Mouse (Mus musculus) hindbrain, embryonic 14.5 days (tissue): ENCODE results near the gene Uchl4. TPM values are rescaled to one million over a fixed set of nuclear protein-coding genes. Genes with fewer than 3 reads are reported as not detected.
"Not testable (repeated sequence)": the region's sequence is repeated elsewhere in the genome, so short reads cannot be mapped to it uniquely, and the experiment has no call there.

Experiments used
- ATAC-seq: fragments of 200-750 bp; cut with Nextera tagmentation; 2 replicates; pipeline ENCODE4 v1.8.0; 2017; ENCODE audit warnings: moderate number of reproducible peaks, mild to moderate bottlenecking, moderate TSS enrichment, moderate library complexity; ENCODE audit not compliant: low FRiP score
- DNase-seq: peaks from one replicate; pipeline ENCODE4 v3.0.0-alpha.2; 2015; ENCODE audit warnings: low spot score
- H3K27ac ChIP-seq: fragments of 300-500 bp; sonication (generic); 2 replicates; pipeline ENCODE4 v1.5.1; 2014; ENCODE audit warnings: mild to moderate bottlenecking, moderate library complexity
- H3K27me3 ChIP-seq: fragments of 300-500 bp; sonication (generic); 2 replicates; pipeline ENCODE4 v1.6.1; 2014; ENCODE audit warnings: mild to moderate bottlenecking, low read length, mixed read lengths; ENCODE audit not compliant: control insufficient read depth, insufficient read depth
- H3K36me3 ChIP-seq: fragments of 300-500 bp; sonication (generic); replicated peaks from 2 replicates; pipeline ENCODE4 v1.6.1; 2014; ENCODE audit not compliant: control insufficient read depth, insufficient read depth
- H3K4me1 ChIP-seq: fragments of 300-500 bp; sonication (generic); replicated peaks from 2 replicates; pipeline ENCODE4 v1.6.1; 2014; ENCODE audit warnings: antibody characterized with exemption, low read length, mixed read lengths; ENCODE audit not compliant: control insufficient read depth, insufficient read depth
- H3K4me2 ChIP-seq: fragments of 300-500 bp; sonication (generic); replicated peaks from 2 replicates; pipeline ENCODE4 v1.6.1; 2014; ENCODE audit warnings: mild to moderate bottlenecking, moderate library complexity
- H3K4me3 ChIP-seq: fragments of 300-500 bp; sonication (generic); replicated peaks from 2 replicates; pipeline ENCODE4 v1.5.1; 2014; ENCODE audit warnings: mild to moderate bottlenecking, low read length
- H3K9ac ChIP-seq: fragments of 300-500 bp; sonication (generic); 2 replicates; pipeline ENCODE4 v1.6.1; 2014
- H3K9me3 ChIP-seq: fragments of 300-500 bp; sonication (generic); 2 replicates; pipeline ENCODE4 v1.6.1; 2016; ENCODE audit warnings: low read length; ENCODE audit not compliant: control insufficient read depth
- WGBS: fragments of 180-500 bp; shearing (Covaris S2); extraction: QIAGEN DNeasy Blood & Tissue Kit; methylation state at CpG from one replicate; pipeline ENCODE4 v1.1.7; 2014; 5-methylcytosine and 5-hydroxymethylcytosine counted together
- polyA plus RNA-seq: library from polyadenylated mRNA; unstranded; fragments of >200 nt; fragmentation: Nextera tagmentation; extraction: Ambion mirVana; gene quantifications from 2 replicates; pipeline ENCODE4 v1.2.1, GENCODE M21; 2014

The Uchl4 gene
- 2.7 and 2.8 TPM in 2 replicates for polyA plus RNA-seq

DNA sequence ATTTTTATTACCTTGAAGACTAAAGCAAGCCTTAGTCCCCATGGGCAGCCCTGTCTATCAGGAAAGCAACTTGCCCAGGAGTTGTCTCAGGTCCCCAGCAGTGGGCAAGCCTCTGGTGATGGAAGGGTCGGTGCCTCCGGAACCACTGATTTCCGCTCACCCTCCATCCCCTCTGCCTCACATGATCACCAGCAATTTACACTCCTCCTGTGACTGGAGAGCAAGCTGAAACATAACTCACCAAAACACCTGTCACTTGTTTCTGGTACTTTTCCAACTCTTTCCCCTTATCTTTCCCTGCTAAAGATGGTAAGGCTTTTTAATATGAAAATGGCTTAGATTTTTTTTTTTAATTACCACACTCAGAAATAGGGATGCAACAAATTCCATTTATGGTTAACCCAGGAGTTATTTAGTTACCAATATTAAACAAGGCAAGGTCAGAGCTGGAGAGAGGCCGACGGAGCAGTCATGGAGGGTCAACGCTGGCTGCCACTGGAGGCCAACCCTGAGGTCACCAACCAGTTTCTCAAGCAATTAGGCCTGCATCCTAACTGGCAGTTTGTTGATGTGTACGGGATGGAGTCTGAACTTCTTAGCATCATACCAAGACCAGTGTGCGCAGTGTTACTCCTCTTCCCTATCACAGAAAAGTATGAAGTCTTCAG is at the start of gene Uchl4:
Uchl4 (plus strand) TSS at position 434 of the 668 bp plus-strand sequence.
- H3K4me3 ChIP-seq: no peak within 1 kb of the TSS
- WGBS: 93% methylated on average over 8 of the region's 8 CpGs
- DNase-seq: no peak
- H3K27me3 ChIP-seq: no peaks in the 10 kb centered on the region
- H3K9me3 ChIP-seq: no peaks in the 10 kb centered on the region
- no peak within 1 kb of the TSS for H3K9ac ChIP-seq
- H3K27ac ChIP-seq: no peak within 1 kb of the TSS
- H3K4me1 ChIP-seq: peaks cover 16% of the 10 kb centered on the region
- no peak within 1 kb of the TSS for H3K4me2 ChIP-seq
- no peak for ATAC-seq
- H3K36me3 ChIP-seq: no peaks in the 10 kb centered on the region

DNA sequence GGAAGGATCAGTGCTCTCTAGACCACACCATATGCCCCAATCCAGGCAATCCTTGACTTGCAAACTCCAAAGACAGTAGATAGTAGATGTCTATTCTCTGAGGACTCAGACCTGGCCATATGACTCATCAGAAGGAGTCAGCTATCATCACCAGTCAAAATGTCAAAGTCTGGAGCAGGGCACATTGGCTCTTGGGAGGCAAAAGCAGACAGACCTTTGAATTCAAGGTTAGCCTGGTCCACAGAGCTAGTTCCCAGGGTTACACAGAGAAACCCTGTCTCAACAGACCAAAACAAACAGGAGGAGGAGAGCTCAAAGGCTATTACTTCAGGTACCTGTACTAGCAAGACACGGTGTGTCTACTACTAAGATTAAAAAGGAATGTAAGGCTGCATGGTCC is 41.1 kb upstream of the Uchl4 start:
- WGBS: 100% methylated on average over 1 of the region's 1 CpGs
- Histone ChIP-seq H3K4me3 (no peak overlapping the region), H3K36me3 (peaks cover 35% of the 10 kb centered on the region)

GRCm38 (mm10) chr9:64195554-64195953 is 39.4 kb upstream of the Uchl4 start:
- WGBS: 84% methylated on average over 4 of the region's 4 CpGs
- Histone ChIP-seq H3K27ac (no peak overlapping the region), H3K9ac (no peak overlapping the region), H3K4me3 (no peak overlapping the region), H3K4me1 (no peaks in the 10 kb centered on the region), H3K9me3 (no peaks in the 10 kb centered on the region), H3K36me3 (peaks cover 26% of the 10 kb centered on the region), H3K27me3 (no peaks in the 10 kb centered on the region), H3K4me2 (no peak overlapping the region)
- DNase-seq (no peak), ATAC-seq (no peak)

More for the DNA sequence above, 41.1 kb upstream of the Uchl4 start:
- Histone ChIP-seq H3K9ac (no peak overlapping the region), H3K4me1 (no peaks in the 10 kb centered on the region), H3K27me3 (no peaks in the 10 kb centered on the region), H3K27ac (no peak overlapping the region), H3K4me2 (no peak overlapping the region), H3K9me3 (no peaks in the 10 kb centered on the region)
- ATAC-seq: no peak
- DNase-seq: no peak

- WGBS: 78% methylated on average over 8 of the region's 8 CpGs
- no peak overlapping the region for H3K9ac ChIP-seq
- no peak overlapping the region for H3K4me3 ChIP-seq
- no peak overlapping the region for H3K4me2 ChIP-seq
- no peak for ATAC-seq
- no peaks in the 10 kb centered on the region for H3K9me3 ChIP-seq
- no peaks in the 10 kb centered on the region for H3K27me3 ChIP-seq
- no peaks in the 10 kb centered on the region for H3K4me1 ChIP-seq
- H3K27ac ChIP-seq: no peak overlapping the region
- DNase-seq: no peak
- peaks cover 10% of the 10 kb centered on the region for H3K36me3 ChIP-seq
Measured at GRCm38 (mm10) chr9:64197524-64197923, 37.5 kb upstream of the Uchl4 start.

GRCm38 (mm10) chr9:64198068-64198762 is 36.8 kb upstream of the Uchl4 start:
- Histone ChIP-seq H3K4me3 (no peak overlapping the region), H3K9ac (no peak overlapping the region), H3K36me3 (peaks cover 7% of the 10 kb centered on the region; the same call in 1 of the 2 replicates), H3K4me1 (no peaks in the 10 kb centered on the region), H3K9me3 (no peaks in the 10 kb centered on the region), H3K27me3 (no peaks in the 10 kb centered on the region), H3K4me2 (no peak overlapping the region), H3K27ac (no peak overlapping the region)
- no peak for ATAC-seq
- DNase-seq: no peak
- 96% methylated on average over 5 of the region's 5 CpGs for WGBS

DNA sequence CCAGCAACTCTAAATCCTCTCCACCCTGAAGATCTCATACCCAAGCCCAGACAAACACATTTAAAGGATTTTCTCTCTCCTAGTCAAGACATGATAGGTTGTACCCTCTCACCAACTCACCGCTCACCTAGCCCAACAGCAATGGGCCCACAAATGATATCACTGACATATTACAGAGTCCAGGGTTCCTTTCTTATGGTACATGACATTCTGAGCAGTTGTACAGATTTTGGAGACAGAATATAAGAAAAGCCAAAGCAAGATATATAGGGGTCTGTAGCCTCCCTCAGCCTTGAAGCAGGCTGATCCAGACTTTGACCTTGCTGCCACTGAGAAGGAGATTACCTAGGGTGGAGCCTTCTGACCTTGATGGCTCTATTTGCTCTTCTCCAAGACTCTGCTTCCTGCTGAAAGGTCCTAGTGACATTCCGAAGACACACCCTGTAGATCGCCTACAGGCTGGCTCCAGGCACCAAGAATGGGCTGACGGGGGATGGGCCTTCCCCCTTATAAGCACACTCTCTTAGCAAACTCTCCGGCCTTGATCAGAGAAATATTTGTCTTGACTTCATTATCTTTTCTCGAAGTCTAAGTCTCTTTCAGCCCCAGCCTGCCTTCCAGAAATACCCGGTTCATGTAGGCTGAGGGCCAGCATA is 36.1 kb upstream of the Uchl4 start:
- not testable (repeated sequence) for H3K36me3 ChIP-seq, DNase-seq, H3K9me3 ChIP-seq, H3K4me3 ChIP-seq, H3K27me3 ChIP-seq, H3K27ac ChIP-seq, H3K9ac ChIP-seq, H3K4me2 ChIP-seq, H3K4me1 ChIP-seq, ATAC-seq
- 95% methylated on average over 7 of the region's 7 CpGs for WGBS

DNA sequence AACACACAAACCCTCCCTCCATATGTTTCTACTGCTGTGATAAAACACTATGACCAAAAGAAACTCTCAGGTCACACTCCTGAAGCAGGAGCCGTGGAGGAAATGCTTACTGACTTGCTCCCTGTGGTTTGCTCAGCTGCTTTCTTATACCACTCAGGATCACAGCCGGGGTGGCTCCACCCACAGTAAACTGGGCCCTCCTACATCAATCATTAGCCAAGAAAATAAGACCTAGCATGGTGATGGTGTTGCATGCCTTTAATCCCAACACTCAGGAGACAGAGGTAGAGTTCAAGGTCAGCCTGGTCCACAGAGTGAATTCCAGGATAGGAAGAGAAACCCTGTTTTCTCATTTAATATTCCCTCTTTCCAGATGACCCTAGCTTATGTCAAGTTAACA is 35.1 kb upstream of the Uchl4 start:
- H3K4me1 ChIP-seq: no peaks in the 10 kb centered on the region
- no peak overlapping the region for H3K27ac ChIP-seq
- H3K36me3 ChIP-seq: peaks cover 18% of the 10 kb centered on the region
- DNase-seq: no peak
- H3K4me3 ChIP-seq: no peak overlapping the region
- no peak overlapping the region for H3K4me2 ChIP-seq
- H3K9ac ChIP-seq: no peak overlapping the region
- no peaks in the 10 kb centered on the region for H3K9me3 ChIP-seq
- ATAC-seq: no peak
- H3K27me3 ChIP-seq: no peaks in the 10 kb centered on the region
- 82% methylated on average over 2 of the region's 2 CpGs for WGBS

DNA sequence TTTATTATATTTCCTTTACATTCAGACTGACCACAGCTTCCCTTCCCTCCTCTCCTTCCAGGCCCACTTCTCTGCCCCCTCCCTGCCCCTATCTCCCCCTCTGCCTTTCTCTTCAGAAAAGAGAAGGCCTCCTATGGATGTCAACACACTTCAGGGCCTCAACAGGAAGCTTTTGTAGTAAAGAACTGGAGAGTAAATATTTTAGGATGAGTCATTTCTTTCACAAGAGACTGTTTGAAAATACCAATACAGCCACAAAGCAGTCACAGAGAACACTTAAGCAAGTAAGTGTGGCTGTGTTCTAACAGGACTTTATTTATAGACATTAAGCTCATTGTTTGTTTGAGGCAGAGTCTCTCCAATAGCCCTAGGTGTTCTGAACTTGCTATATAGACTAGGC is 32.7 kb upstream of the Uchl4 start:
- no peak overlapping the region for H3K4me3 ChIP-seq
- no peak overlapping the region for H3K4me2 ChIP-seq
- no peaks in the 10 kb centered on the region for H3K9me3 ChIP-seq
- H3K36me3 ChIP-seq: peaks cover 27% of the 10 kb centered on the region
- no peak overlapping the region for H3K9ac ChIP-seq
- no peaks in the 10 kb centered on the region for H3K27me3 ChIP-seq
- H3K4me1 ChIP-seq: no peaks in the 10 kb centered on the region
- H3K27ac ChIP-seq: no peak overlapping the region
- ATAC-seq (no peak), DNase-seq (no peak)

GRCm38 (mm10) chr9:64202866-64203265 is 32.1 kb upstream of the Uchl4 start:
- ATAC-seq: no peak
- no peak overlapping the region for H3K9ac ChIP-seq
- DNase-seq: no peak
- no peaks in the 10 kb centered on the region for H3K9me3 ChIP-seq
- no peak overlapping the region for H3K27ac ChIP-seq
- H3K27me3 ChIP-seq: no peaks in the 10 kb centered on the region
- no peaks in the 10 kb centered on the region for H3K4me1 ChIP-seq
- no peak overlapping the region for H3K4me2 ChIP-seq
- H3K36me3 ChIP-seq: peaks cover 27% of the 10 kb centered on the region
- H3K4me3 ChIP-seq: no peak overlapping the region
